Mouse (Mus musculus) layer of hippocampus, adult 11-12 months (tissue): ENCODE measurements around the gene Scn8a.
"Not testable (repeated sequence)": the region's sequence is repeated elsewhere in the genome, so short reads cannot be mapped to it uniquely, and the experiment has no call there.

Experiments
- DNase-seq: peaks from one replicate; pipeline ENCODE4 v3.0.0; 2022; ENCODE audit warnings: low spot score

The Scn8a gene

GRCm38 (mm10) chr15:100869558-100869957 is at the start of gene Scn8a:
Gene Scn8a (plus strand): TSS chr15:100869858.
- no peak for DNase-seq

GRCm38 (mm10) chr15:100821824-100822223 is 47.8 kb upstream of the Scn8a start:
- DNase-seq, result no peak

- not testable (repeated sequence) for DNase-seq
These were observed 47.3 kb upstream of the Scn8a start for GRCm38 (mm10) chr15:100822370-100822769.

- peak; percentile 53 for DNase-seq
These were observed 44.3 kb upstream of the Scn8a start for GRCm38 (mm10) chr15:100825249-100825856.

DNA sequence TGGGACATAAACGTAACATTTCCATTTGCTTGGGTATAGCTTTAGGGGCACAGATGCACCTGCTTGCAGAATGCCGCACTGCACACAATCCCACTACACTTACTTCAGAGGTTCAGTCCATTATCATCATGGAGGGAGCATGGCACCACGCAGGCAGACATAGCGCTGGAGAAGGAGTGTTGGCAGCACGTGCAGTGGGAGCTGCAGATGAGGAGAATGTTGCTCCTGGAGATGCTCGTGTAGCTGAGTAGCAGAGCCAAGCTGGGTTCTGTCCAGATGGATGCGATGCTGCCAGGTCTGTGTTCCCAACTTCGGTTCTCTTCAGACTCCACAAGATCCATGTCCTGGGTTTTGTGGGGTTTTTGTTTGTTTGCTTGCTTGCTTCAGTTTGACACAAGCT is 43.6 kb upstream of the Scn8a start:
- peak; percentile 55 for DNase-seq

- peak; percentile 61 for DNase-seq
These were observed 39.9 kb upstream of the Scn8a start for GRCm38 (mm10) chr15:100829775-100830174.

- DNase-seq, result no peak
These were observed 39.0 kb upstream of the Scn8a start for GRCm38 (mm10) chr15:100830682-100831081.

- DNase-seq, result peak; percentile 43
These were observed 37.5 kb upstream of the Scn8a start for GRCm38 (mm10) chr15:100832144-100832543.

- DNase-seq, result no peak
These were observed 36.9 kb upstream of the Scn8a start for GRCm38 (mm10) chr15:100832784-100833183.

DNA sequence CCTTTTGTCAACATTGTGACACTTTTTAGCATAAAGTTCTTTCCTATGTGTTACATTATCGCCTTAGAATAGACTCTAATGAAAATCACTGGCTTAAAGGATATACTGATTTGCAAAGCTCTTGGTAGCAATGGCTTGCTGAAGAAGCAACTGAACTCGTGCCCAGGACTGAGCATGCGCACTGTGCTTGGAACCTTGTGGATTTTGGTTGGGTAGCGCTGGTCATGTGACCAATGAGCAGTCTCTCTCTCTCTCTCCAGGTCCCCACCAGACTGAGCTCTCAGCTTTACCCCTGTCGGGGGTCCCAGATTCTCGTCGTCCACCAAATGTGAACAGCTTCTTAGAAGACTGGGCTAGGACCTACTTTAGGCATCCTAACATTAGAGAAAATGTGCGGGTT is 32.9 kb upstream of the Scn8a start:
- DNase-seq, result no peak

DNA sequence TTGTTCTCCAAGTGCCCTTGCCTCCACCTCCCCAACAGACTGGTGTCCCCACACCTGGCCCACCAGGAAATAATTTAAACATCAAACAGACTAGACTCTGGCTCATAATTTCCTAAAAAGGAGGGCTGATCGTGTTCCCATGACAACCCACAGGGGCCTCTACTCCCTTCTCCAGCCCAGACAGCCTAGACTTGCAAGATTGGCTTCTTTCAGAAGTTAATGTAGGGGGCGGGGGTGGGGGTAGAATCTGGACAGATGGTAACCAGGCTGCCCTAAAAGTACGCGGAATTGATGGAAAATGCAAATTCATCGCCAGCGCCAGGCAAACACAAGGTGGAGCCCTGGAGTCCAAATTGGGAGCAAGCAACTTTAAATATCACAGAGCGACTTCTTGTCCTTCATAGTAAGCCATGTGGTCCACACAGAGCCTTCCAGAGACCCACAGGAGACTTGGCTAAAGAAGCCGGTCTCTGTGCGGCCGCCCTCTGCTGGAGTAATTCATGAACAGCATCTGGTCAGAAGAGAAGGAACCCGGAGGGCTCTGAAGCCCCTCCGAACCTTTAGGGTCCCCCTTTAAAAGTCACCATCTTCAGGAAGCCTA is 31.0 kb upstream of the Scn8a start:
- DNase-seq, result peak; percentile 67

DNA sequence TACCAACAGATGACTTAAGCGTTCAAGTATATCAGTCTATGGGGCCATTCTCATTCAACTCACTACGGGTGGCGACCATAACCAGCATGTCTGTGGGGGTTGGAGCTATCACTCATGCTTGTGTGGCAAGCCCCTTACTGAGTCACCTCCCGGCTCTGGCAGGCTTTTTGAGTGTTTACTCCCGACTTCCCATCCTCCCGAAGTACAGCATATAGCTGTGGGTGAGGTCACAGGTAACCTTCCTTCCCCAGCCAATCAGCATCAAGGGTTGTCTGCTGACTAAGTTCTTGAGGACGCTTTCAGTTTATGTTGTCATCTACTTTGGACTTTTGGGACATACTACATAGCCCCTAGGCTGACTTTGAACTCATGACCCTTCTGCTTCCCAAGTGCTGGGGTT is 25.3 kb upstream of the Scn8a start:
- no peak for DNase-seq

GRCm38 (mm10) chr15:100845049-100845879 is 24.4 kb upstream of the Scn8a start:
- no peak for DNase-seq

DNA sequence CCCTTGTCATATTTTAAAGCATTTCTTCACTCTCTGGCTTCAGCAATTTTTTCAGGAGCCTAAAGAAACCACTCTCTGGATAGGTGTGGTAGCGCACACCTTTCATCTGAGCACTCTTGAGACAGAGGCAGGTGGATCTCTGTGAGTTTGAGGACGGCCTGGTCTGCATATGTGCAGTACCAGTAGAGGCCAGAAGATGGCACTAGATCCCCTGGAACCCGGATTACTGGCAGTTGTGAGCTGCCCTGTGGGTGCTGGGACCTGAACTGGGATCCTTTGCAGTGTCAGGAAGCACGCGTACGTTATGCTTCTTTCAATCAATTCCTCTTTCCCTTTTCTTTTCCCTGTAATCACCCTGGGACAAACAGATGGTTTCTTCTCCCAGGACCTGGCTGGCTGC is 22.5 kb upstream of the Scn8a start:
- no peak for DNase-seq

- DNase-seq, result no peak
These were observed 12.1 kb upstream of the Scn8a start for GRCm38 (mm10) chr15:100857586-100857985.

GRCm38 (mm10) chr15:100860856-100861255 is 8.8 kb upstream of the Scn8a start:
- no peak for DNase-seq

GRCm38 (mm10) chr15:100865556-100865955 is 4.1 kb upstream of the Scn8a start:
- no peak for DNase-seq

- peak; percentile 76 for DNase-seq
These were observed 530 bp downstream of the Scn8a start for GRCm38 (mm10) chr15:100870001-100870774.

DNA sequence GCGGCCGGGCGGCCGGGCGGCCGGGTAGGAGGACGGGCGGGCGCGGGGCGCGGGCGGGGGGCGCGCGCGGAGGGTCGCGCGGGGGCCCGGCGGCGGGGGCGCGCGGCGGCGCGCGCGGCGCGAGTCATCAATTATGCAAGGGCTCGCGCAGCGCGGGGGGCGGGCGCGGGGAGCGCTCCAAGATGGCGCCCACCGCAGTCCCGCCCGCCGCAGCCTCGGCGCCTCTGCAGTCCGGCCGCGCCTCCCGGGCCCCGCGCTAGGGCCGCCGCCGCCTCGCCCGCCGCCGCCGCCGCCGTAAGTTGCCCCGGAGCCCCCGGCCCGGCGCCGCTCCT is 1.1 kb downstream of the Scn8a start:
- DNase-seq, result no peak

GRCm38 (mm10) chr15:100871107-100872011 is 1.7 kb downstream of the Scn8a start:
- DNase-seq, result no peak

- DNase-seq, result peak; percentile 45
These were observed 3.5 kb downstream of the Scn8a start for GRCm38 (mm10) chr15:100873155-100873554.
